Mouse (Mus musculus) lung, embryonic 15.5 days (tissue): ENCODE measurements at regions not wholly inside any gene's neighbourhood (a gene's known extent, or its start where the extent isn't known, plus 50 kb on each side); places are given as distances from the start of the nearest gene placed in this dataset.

ENCODE experiments used
- ATAC-seq: fragments of 200-750 bp; cut with Nextera tagmentation; 2 replicates; pipeline ENCODE4 v1.8.0; 2017; ENCODE audit warnings: moderate number of reproducible peaks, borderline replicate concordance; ENCODE audit not compliant: low FRiP score, low TSS enrichment; ENCODE audit errors: extremely low read depth
- H3K27ac ChIP-seq: fragments of 300-500 bp; sonication (generic); 2 replicates; pipeline ENCODE4 v1.5.1; 2015; ENCODE audit warnings: moderate library complexity, mild to moderate bottlenecking, inconsistent platforms
- H3K27me3 ChIP-seq: fragments of 300-500 bp; sonication (generic); 2 replicates; pipeline ENCODE4 v1.6.1; 2015; ENCODE audit warnings: inconsistent platforms
- H3K36me3 ChIP-seq: fragments of 300-500 bp; sonication (generic); 2 replicates; pipeline ENCODE4 v1.6.1; 2015; ENCODE audit warnings: inconsistent platforms
- H3K4me1 ChIP-seq: fragments of 300-500 bp; sonication (generic); 2 replicates; pipeline ENCODE4 v1.6.1; 2015; ENCODE audit warnings: inconsistent platforms
- H3K4me2 ChIP-seq: fragments of 300-500 bp; sonication (generic); 2 replicates; pipeline ENCODE4 v1.6.1; 2015; ENCODE audit warnings: inconsistent platforms, mild to moderate bottlenecking, moderate library complexity
- H3K4me3 ChIP-seq: fragments of 300-500 bp; sonication (generic); 2 replicates; pipeline ENCODE4 v1.5.1; 2015; ENCODE audit warnings: mild to moderate bottlenecking, inconsistent platforms
- H3K9ac ChIP-seq: fragments of 300-500 bp; sonication (generic); 2 replicates; pipeline ENCODE4 v1.6.1; 2015; ENCODE audit warnings: inconsistent platforms
- H3K9me3 ChIP-seq: fragments of 300-500 bp; sonication (generic); 2 replicates; pipeline ENCODE4 v1.6.1; 2016; ENCODE audit warnings: inconsistent platforms
- WGBS: fragments of 180-500 bp; shearing (Covaris S2); methylation state at CpG from one replicate; pipeline ENCODE4 v1.1.7; 2015; 5-methylcytosine and 5-hydroxymethylcytosine counted together

GRCm38 (mm10) chr3:137775076-137775849 lies 89.0 kb upstream of the H2afz start:
- Histone ChIP-seq H3K27me3 (peaks cover 17% of the 10 kb centered on the region), H3K4me2 (no peak overlapping the region), H3K4me1 (0 out of 2 replicates have a peak, but pooled peaks cover 4% of the 10 kb centered on the region), H3K27ac (no peak overlapping the region), H3K9ac (no peak overlapping the region), H3K9me3 (no peaks in the 10 kb centered on the region), H3K4me3 (no peak overlapping the region), H3K36me3 (no peaks in the 10 kb centered on the region)
- ATAC-seq: peak; percentile 55
- WGBS: 41% methylated on average over 6 of the region's 6 CpGs

- Histone ChIP-seq H3K9ac (no peak overlapping the region), H3K36me3 (no peaks in the 10 kb centered on the region), H3K4me3 (no peak overlapping the region), H3K9me3 (no peaks in the 10 kb centered on the region), H3K27ac (no peak overlapping the region), H3K4me2 (no peak overlapping the region), H3K4me1 (0 out of 2 replicates have a peak, but pooled peaks cover 5% of the 10 kb centered on the region), H3K27me3 (peaks cover 28% of the 10 kb centered on the region)
- ATAC-seq: no peak
- 35% methylated on average over 7 of the region's 7 CpGs for WGBS
These were observed 86.2 kb upstream of the H2afz start for GRCm38 (mm10) chr3:137778113-137778512.

- peak overlapping the region; percentile 27; the same call in 1 of the 2 replicates for H3K4me2 ChIP-seq
- no peaks in the 10 kb centered on the region for H3K9me3 ChIP-seq
- ATAC-seq: no peak
- H3K27me3 ChIP-seq: peaks cover 28% of the 10 kb centered on the region
- 6% methylated on average over 11 of the region's 11 CpGs for whole genome bisulfite sequencing
- H3K36me3 ChIP-seq: no peaks in the 10 kb centered on the region
- no peak overlapping the region for H3K9ac ChIP-seq
- H3K4me1 ChIP-seq: 0 out of 2 replicates have a peak, but pooled peaks cover 5% of the 10 kb centered on the region
- H3K4me3 ChIP-seq: no peak overlapping the region
- H3K27ac ChIP-seq: no peak overlapping the region
These were observed 84.3 kb upstream of the H2afz start for GRCm38 (mm10) chr3:137780029-137780428.

GRCm38 (mm10) chr3:137782836-137783235 lies 81.5 kb upstream of the H2afz start:
- H3K9ac ChIP-seq: no peak overlapping the region
- H3K27me3 ChIP-seq: peaks cover 28% of the 10 kb centered on the region
- H3K4me3 ChIP-seq: no peak overlapping the region
- 55% methylated on average over 5 of the region's 5 CpGs for WGBS
- H3K9me3 ChIP-seq: no peaks in the 10 kb centered on the region
- H3K36me3 ChIP-seq: no peaks in the 10 kb centered on the region
- H3K4me1 ChIP-seq: 0 out of 2 replicates have a peak, but pooled peaks cover 5% of the 10 kb centered on the region
- H3K4me2 ChIP-seq: no peak overlapping the region
- no peak overlapping the region for H3K27ac ChIP-seq
- no peak for ATAC-seq

DNA sequence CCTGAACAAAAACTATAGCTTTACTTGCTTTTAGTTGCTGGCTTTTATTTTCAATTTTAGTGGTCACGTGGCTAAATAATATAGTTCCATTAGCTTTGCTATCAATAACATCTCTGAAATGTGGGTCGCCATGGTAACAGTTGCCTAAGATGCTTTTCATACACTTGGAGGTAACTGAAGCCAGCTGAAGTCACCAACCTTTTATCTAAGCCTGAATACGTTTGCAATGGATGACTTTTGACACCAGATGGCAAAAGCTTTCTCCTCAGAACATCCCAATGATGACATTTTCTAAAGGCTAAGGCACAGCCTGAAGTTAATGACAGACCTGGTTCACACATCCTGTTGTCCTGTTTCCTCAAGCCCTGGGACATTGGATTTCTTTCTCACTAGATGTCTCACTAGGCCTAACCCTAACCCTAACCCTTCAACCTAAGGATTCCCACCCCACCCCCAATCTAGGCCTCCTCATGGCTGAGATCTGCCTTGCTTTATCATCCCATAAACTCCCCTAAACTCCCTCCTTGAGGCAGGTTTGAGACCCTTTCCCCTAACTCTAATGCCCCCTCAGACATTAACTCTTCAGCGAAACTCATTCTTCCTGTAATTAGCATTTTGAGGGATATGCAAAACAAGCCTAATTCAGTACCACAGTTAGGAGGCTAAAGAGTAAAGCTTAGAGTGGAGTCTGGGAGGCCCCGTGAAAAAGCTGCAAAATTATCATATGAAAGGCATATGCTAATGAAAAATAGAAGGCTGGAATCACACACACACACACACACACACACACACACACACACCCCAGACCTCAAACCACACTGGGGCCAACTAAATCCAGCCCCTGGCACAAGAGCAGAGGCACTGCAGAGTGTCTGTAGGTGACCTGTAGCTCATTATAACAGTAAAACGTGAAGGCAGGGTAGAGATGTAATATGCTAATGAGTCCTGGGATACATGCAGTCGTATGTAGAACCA lies 80.1 kb upstream of the H2afz start:
- ATAC-seq: no peak
- no peak overlapping the region for H3K9ac ChIP-seq
- no peak overlapping the region for H3K4me2 ChIP-seq

DNA sequence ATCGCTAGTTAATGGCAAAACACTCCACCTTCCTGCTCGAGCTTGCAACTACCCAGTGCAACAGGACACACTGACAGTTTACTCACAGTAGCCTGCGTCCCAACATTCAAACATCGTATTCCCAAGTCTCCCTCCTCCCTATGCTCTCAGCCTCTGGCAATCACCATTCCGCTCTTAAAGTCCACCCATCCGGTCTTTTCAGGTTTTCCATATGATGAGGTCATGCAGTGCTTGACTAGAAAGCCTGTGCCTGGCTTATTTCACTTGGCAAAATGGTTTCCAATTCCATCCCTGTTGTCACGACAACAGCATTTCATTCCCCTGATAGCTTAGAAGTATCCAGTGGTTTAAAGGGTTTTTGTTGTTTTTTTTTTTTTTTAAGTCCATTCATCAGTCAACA lies 79.1 kb upstream of the H2afz start:
- no peak overlapping the region for H3K4me3 ChIP-seq
- no peak overlapping the region for H3K27ac ChIP-seq
- peaks cover 11% of the 10 kb centered on the region for H3K27me3 ChIP-seq
- H3K36me3 ChIP-seq: no peaks in the 10 kb centered on the region
- 73% methylated on average over 7 of the region's 7 CpGs for WGBS
- no peak overlapping the region for H3K4me2 ChIP-seq
- 0 out of 2 replicates have a peak, but pooled peaks cover 1% of the 10 kb centered on the region for H3K4me1 ChIP-seq
- no peaks in the 10 kb centered on the region for H3K9me3 ChIP-seq
- no peak overlapping the region for H3K9ac ChIP-seq
- ATAC-seq: no peak

More for the DNA sequence above, 80.1 kb upstream of the H2afz start:
- H3K36me3 ChIP-seq: no peaks in the 10 kb centered on the region
- no peak overlapping the region for H3K4me3 ChIP-seq
- H3K27ac ChIP-seq: no peak overlapping the region
- H3K27me3 ChIP-seq: peaks cover 20% of the 10 kb centered on the region
- 0 out of 2 replicates have a peak, but pooled peaks cover 5% of the 10 kb centered on the region for H3K4me1 ChIP-seq
- no peaks in the 10 kb centered on the region for H3K9me3 ChIP-seq
- WGBS: 49% methylated on average over 7 of the region's 7 CpGs

GRCm38 (mm10) chr3:137785871-137786270 lies 78.4 kb upstream of the H2afz start:
- Histone ChIP-seq H3K4me1 (no peaks in the 10 kb centered on the region), H3K27ac (no peak overlapping the region), H3K36me3 (no peaks in the 10 kb centered on the region), H3K9me3 (no peaks in the 10 kb centered on the region), H3K9ac (no peak overlapping the region), H3K4me3 (no peak overlapping the region), H3K27me3 (peaks cover 5% of the 10 kb centered on the region; the same call in 1 of the 2 replicates), H3K4me2 (no peak overlapping the region)
- ATAC-seq: no peak
- 56% methylated on average over 2 of the region's 2 CpGs for WGBS

GRCm38 (mm10) chr3:137789671-137790070 lies 74.6 kb upstream of the H2afz start:
- Histone ChIP-seq H3K4me3 (no peak overlapping the region), H3K27me3 (no peaks in the 10 kb centered on the region), H3K9me3 (no peaks in the 10 kb centered on the region), H3K36me3 (no peaks in the 10 kb centered on the region), H3K9ac (no peak overlapping the region), H3K4me2 (no peak overlapping the region), H3K4me1 (no peaks in the 10 kb centered on the region), H3K27ac (no peak overlapping the region)
- no peak for ATAC-seq
- 73% methylated on average over 6 of the region's 6 CpGs for WGBS

GRCm38 (mm10) chr3:137790340-137790739 lies 73.9 kb upstream of the H2afz start:
- ATAC-seq: no peak
- Histone ChIP-seq H3K9ac (no peak overlapping the region), H3K27ac (no peak overlapping the region), H3K4me1 (no peaks in the 10 kb centered on the region), H3K4me3 (no peak overlapping the region), H3K36me3 (no peaks in the 10 kb centered on the region), H3K4me2 (no peak overlapping the region), H3K27me3 (no peaks in the 10 kb centered on the region), H3K9me3 (no peaks in the 10 kb centered on the region)
- WGBS: 80% methylated on average over 7 of the region's 7 CpGs

GRCm38 (mm10) chr3:137795754-137796315 lies 68.5 kb upstream of the H2afz start:
- Histone ChIP-seq H3K4me2 (no peak overlapping the region), H3K36me3 (no peaks in the 10 kb centered on the region), H3K4me3 (no peak overlapping the region), H3K9ac (no peak overlapping the region), H3K27me3 (no peaks in the 10 kb centered on the region), H3K4me1 (no peaks in the 10 kb centered on the region), H3K27ac (no peak overlapping the region), H3K9me3 (no peaks in the 10 kb centered on the region)
- no peak for ATAC-seq
- 82% methylated on average over 7 of the region's 7 CpGs for WGBS

DNA sequence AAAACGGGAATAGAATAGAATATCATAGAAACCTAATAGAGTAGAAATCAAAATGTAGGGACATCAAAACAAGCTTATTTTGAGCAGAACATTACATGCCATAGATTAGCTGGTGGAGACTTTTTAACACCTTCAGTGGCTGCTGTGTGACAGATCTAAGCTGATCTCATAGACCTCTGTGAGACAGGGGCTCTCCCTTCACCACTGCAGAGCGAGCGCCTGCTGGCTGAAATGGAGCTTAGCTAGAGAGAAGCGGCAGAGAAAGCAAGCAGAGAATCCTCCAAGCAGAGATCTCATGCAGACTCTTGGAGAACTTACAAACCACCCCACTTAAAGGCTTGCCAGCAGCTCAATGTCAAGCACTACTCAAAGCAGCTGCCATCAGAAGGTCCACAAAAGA lies 65.5 kb upstream of the H2afz start:
- no peak overlapping the region for H3K9ac ChIP-seq
- H3K9me3 ChIP-seq: no peaks in the 10 kb centered on the region
- no peak overlapping the region for H3K27ac ChIP-seq
- H3K36me3 ChIP-seq: no peaks in the 10 kb centered on the region
- H3K27me3 ChIP-seq: no peaks in the 10 kb centered on the region
- H3K4me2 ChIP-seq: no peak overlapping the region
- H3K4me1 ChIP-seq: no peaks in the 10 kb centered on the region
- H3K4me3 ChIP-seq: no peak overlapping the region
- no peak for ATAC-seq
- WGBS: 71% methylated on average over 4 of the region's 4 CpGs
